Mouse (Mus musculus) forebrain, postnatal 0 days (tissue): Measurements from ENCODE around the gene Cacna2d3. TPM values are rescaled to one million over a fixed set of nuclear protein-coding genes. Genes with fewer than 3 reads are reported as not detected.

Experiments
- ATAC-seq: fragments of 200-750 bp; cut with Nextera tagmentation; 2 replicates; pipeline ENCODE4 v1.8.0; 2017; ENCODE audit warnings: mild to moderate bottlenecking, moderate library complexity
- DNase-seq: peaks from one replicate; pipeline ENCODE4 v3.0.0-alpha.2; 2015
- H3K27ac ChIP-seq: fragments of 300-500 bp; sonication (generic); 2 replicates; pipeline ENCODE4 v1.5.1; 2014; ENCODE audit warnings: low read depth, mild to moderate bottlenecking, antibody characterized with exemption, low read length, moderate library complexity, mixed read lengths
- H3K27me3 ChIP-seq: fragments of 300-500 bp; sonication (generic); 2 replicates; pipeline ENCODE4 v1.6.1; 2014; ENCODE audit warnings: mild to moderate bottlenecking, low read length, mixed read lengths; ENCODE audit not compliant: insufficient read depth
- H3K36me3 ChIP-seq: fragments of 300-500 bp; sonication (generic); 2 replicates; pipeline ENCODE4 v1.6.1; 2014; ENCODE audit warnings: mild to moderate bottlenecking, moderate library complexity; ENCODE audit not compliant: insufficient read depth
- H3K4me1 ChIP-seq: fragments of 300-500 bp; sonication (generic); 2 replicates; pipeline ENCODE4 v1.6.1; 2014; ENCODE audit warnings: antibody characterized with exemption; ENCODE audit not compliant: insufficient read depth
- H3K4me2 ChIP-seq: fragments of 300-500 bp; sonication (generic); 2 replicates; pipeline ENCODE4 v1.6.1; 2014; ENCODE audit warnings: low read depth, mild to moderate bottlenecking, moderate library complexity
- H3K4me3 ChIP-seq: fragments of 300-500 bp; sonication (generic); 2 replicates; pipeline ENCODE4 v1.5.1; 2014; ENCODE audit warnings: low read depth, low read length, mixed read lengths
- H3K9ac ChIP-seq: fragments of 300-500 bp; sonication (generic); 2 replicates; pipeline ENCODE4 v1.6.1; 2014; ENCODE audit warnings: mild to moderate bottlenecking
- H3K9me3 ChIP-seq: fragments of 300-500 bp; sonication (generic); 2 replicates; pipeline ENCODE4 v1.6.1; 2016; ENCODE audit warnings: low read length
- CTCF ChIP-seq: sonication (generic); IDR thresholded peaks from 2 replicates; pipeline ENCODE4 v1.5.1; 2016; ENCODE audit warnings: antibody characterized with exemption, control low read depth, low read depth
- WGBS: fragments of 180-500 bp; shearing (Covaris S2); extraction: QIAGEN DNeasy Blood & Tissue Kit; methylation state at CpG from one replicate; pipeline ENCODE4 v1.1.7; 2014; 5-methylcytosine and 5-hydroxymethylcytosine counted together
- polyA plus RNA-seq: library from polyadenylated mRNA; unstranded; fragments of >200 nt; fragmentation: Nextera tagmentation; extraction: Ambion mirVana; gene quantifications from 2 replicates; pipeline ENCODE4 v1.2.1, GENCODE M21; 2015
- total RNA-seq: library from RNA; depleted of rRNA; stranded (reverse); fragments of >200 nt; gene quantifications from 2 replicates; pipeline ENCODE4 v1.2.3, GENCODE M21; 2014; rRNA removed

Cacna2d3 gene
- total RNA-seq: 28.1 and 34.8 TPM in 2 replicates
- polyA plus RNA-seq: 26.3 and 37.7 TPM in 2 replicates

GRCm38 (mm10) chr14:29721488-29722385 is at the start of gene Cacna2d3:
Cacna2d3 (minus strand) TSS chr14:29721864.
- WGBS: 4% methylated on average over 73 of the region's 109 CpGs

GRCm38 (mm10) chr14:29769486-29769885 is 47.8 kb upstream of the Cacna2d3 start:
- Histone ChIP-seq H3K4me3 (no peak overlapping the region), H3K4me1 (no peaks in the 10 kb centered on the region), H3K9ac (no peak overlapping the region), H3K4me2 (no peak overlapping the region), H3K9me3 (no peaks in the 10 kb centered on the region), H3K27me3 (no peaks in the 10 kb centered on the region), H3K27ac (no peak overlapping the region), H3K36me3 (no peaks in the 10 kb centered on the region)
- DNase-seq: peak; percentile 13
- no peak for ATAC-seq
- 68% methylated on average over 4 of the region's 4 CpGs for WGBS
- no peak for TF ChIP-seq CTCF

More at GRCm38 (mm10) chr14:29721488-29722385, at the start of gene Cacna2d3:
- Histone ChIP-seq H3K27ac (peak within 1 kb of the TSS; percentile 73), H3K9ac (peak within 1 kb of the TSS; percentile 68), H3K4me3 (peak within 1 kb of the TSS; percentile 80), H3K4me2 (peak within 1 kb of the TSS; percentile 94), H3K9me3 (no peaks in the 10 kb centered on the region), H3K36me3 (no peaks in the 10 kb centered on the region), H3K27me3 (no peaks in the 10 kb centered on the region; the same call in 1 of the 2 replicates), H3K4me1 (peaks cover 8% of the 10 kb centered on the region)
- ATAC-seq: peak; percentile 76
- TF ChIP-seq CTCF: no peak
- peak; percentile 75 for DNase-seq

- H3K27ac ChIP-seq: no peak overlapping the region
- H3K9me3 ChIP-seq: no peaks in the 10 kb centered on the region
- H3K9ac ChIP-seq: no peak overlapping the region
- no peaks in the 10 kb centered on the region for H3K36me3 ChIP-seq
- 75% methylated on average over 5 of the region's 5 CpGs for WGBS
- no peak for TF ChIP-seq CTCF
- no peak for ATAC-seq
- no peaks in the 10 kb centered on the region for H3K27me3 ChIP-seq
- H3K4me1 ChIP-seq: no peaks in the 10 kb centered on the region
- no peak for DNase-seq
- H3K4me3 ChIP-seq: no peak overlapping the region
- no peak overlapping the region for H3K4me2 ChIP-seq
Measured at GRCm38 (mm10) chr14:29752876-29753275, 31.2 kb upstream of the Cacna2d3 start.

DNA sequence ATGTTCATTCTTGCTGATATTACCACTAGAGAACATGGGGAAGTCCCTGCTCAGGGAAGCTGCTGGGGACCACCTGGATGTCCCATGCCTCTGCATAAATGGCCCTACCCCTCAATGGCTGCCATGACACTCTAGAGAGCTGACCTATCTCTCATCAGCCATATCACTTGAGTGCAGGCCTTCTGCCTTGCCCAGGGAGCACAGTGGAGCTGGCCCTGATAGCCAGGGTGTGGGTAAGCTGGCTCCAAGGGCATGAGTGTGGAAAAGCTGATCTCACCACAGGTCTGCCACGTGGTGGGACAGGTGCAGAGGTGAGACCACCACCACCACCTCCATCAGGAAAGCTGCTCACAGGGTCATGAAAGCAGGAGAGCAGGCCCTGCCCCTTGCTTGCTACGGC is 17.1 kb upstream of the Cacna2d3 start:
- ATAC-seq (no peak), DNase-seq (no peak)
- no peaks in the 10 kb centered on the region for H3K36me3 ChIP-seq
- H3K9me3 ChIP-seq: no peaks in the 10 kb centered on the region
- H3K4me3 ChIP-seq: no peak overlapping the region
- 78% methylated on average over 2 of the region's 2 CpGs for WGBS
- TF ChIP-seq CTCF: no peak
- no peak overlapping the region for H3K27ac ChIP-seq
- H3K27me3 ChIP-seq: no peaks in the 10 kb centered on the region
- H3K4me2 ChIP-seq: no peak overlapping the region
- H3K9ac ChIP-seq: no peak overlapping the region
- H3K4me1 ChIP-seq: no peaks in the 10 kb centered on the region

DNA sequence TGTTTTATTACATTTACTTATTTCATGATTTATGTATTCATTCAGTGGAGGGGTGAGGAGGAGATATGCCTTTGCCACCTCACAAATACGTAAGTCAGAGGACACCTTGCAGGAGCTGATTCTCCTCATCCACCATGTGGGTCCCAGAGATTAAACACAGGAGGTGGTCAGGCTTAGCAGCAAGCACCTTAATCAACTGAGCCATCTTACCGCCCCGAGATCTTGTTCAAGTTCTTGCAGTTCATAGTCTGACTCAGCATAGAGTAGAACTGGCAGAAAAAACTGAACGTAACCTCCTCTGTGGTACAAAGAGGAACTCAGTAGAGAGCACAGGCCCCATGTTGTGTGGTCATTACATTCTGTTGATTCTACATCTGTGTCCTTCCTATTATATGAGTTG is 8.6 kb upstream of the Cacna2d3 start:
- Histone ChIP-seq H3K4me3 (no peak overlapping the region), H3K36me3 (no peaks in the 10 kb centered on the region), H3K27me3 (no peaks in the 10 kb centered on the region), H3K9me3 (no peaks in the 10 kb centered on the region), H3K9ac (no peak overlapping the region), H3K4me2 (no peak overlapping the region), H3K4me1 (no peaks in the 10 kb centered on the region), H3K27ac (no peak overlapping the region)
- no peak for TF ChIP-seq CTCF
- DNase-seq (no peak), ATAC-seq (no peak)
- 85% methylated on average over 4 of the region's 4 CpGs for WGBS

DNA sequence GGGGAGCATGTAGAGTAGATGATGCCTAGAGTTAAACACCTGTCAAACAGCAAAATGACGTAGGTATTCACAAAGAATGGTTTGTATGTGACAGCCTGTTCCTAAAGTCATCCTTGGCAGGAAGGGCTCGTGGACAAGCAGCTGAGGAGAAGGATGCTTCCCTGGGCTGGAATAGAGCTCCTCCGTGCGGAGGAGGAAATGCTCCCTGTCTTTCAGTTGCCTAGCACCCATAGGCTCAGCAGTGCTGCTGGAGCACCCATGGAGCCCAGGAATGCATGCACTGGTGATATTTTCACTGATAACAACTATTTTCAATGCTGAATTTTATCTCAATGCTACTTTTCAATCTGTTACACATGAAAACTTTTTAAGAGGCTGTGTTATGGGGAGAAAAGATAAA is 7.3 kb upstream of the Cacna2d3 start:
- H3K4me2 ChIP-seq: no peak overlapping the region
- no peak for ATAC-seq
- no peaks in the 10 kb centered on the region for H3K4me1 ChIP-seq
- no peak for DNase-seq
- no peaks in the 10 kb centered on the region for H3K9me3 ChIP-seq
- 81% methylated on average over 4 of the region's 4 CpGs for WGBS
- TF ChIP-seq CTCF: no peak
- no peak overlapping the region for H3K27ac ChIP-seq
- H3K27me3 ChIP-seq: no peaks in the 10 kb centered on the region; the same call in 1 of the 2 replicates
- no peak overlapping the region for H3K4me3 ChIP-seq
- no peaks in the 10 kb centered on the region for H3K36me3 ChIP-seq
- no peak overlapping the region for H3K9ac ChIP-seq

GRCm38 (mm10) chr14:29727596-29727995 is 5.9 kb upstream of the Cacna2d3 start:
- Histone ChIP-seq H3K4me3 (no peak overlapping the region), H3K9me3 (no peaks in the 10 kb centered on the region), H3K4me1 (no peaks in the 10 kb centered on the region), H3K27ac (no peak overlapping the region), H3K36me3 (no peaks in the 10 kb centered on the region), H3K4me2 (no peak overlapping the region), H3K27me3 (no peaks in the 10 kb centered on the region; the same call in 1 of the 2 replicates), H3K9ac (no peak overlapping the region)
- WGBS: 65% methylated on average over 9 of the region's 9 CpGs
- DNase-seq (no peak), ATAC-seq (peak; percentile 20; the same call in 1 of the 2 replicates)
- no peak for TF ChIP-seq CTCF
